Mouse (Mus musculus) neural tube, embryonic 13.5 days (tissue): ENCODE data around the gene Myo1h. TPM values are rescaled to one million over a fixed set of nuclear protein-coding genes. Genes with fewer than 3 reads are reported as not detected.

ENCODE experiments used
- ATAC-seq: fragments of 200-750 bp; cut with Nextera tagmentation; 2 replicates; pipeline ENCODE4 v1.8.0; 2017; ENCODE audit warnings: low read depth, mild to moderate bottlenecking, moderate TSS enrichment, moderate library complexity
- H3K27ac ChIP-seq: fragments of 300-500 bp; sonication (generic); replicated peaks from 2 replicates; pipeline ENCODE4 v1.5.1; 2015; ENCODE audit warnings: moderate library complexity, mild to moderate bottlenecking, inconsistent platforms
- H3K27me3 ChIP-seq: fragments of 300-500 bp; sonication (generic); 2 replicates; pipeline ENCODE4 v1.6.1; 2015; ENCODE audit warnings: mild to moderate bottlenecking, inconsistent platforms
- H3K36me3 ChIP-seq: fragments of 300-500 bp; sonication (generic); 2 replicates; pipeline ENCODE4 v1.6.1; 2015; ENCODE audit warnings: mild to moderate bottlenecking, inconsistent platforms
- H3K4me1 ChIP-seq: fragments of 300-500 bp; sonication (generic); replicated peaks from 2 replicates; pipeline ENCODE4 v1.6.1; 2015; ENCODE audit warnings: inconsistent platforms
- H3K4me2 ChIP-seq: fragments of 300-500 bp; sonication (generic); 2 replicates; pipeline ENCODE4 v1.6.1; 2015; ENCODE audit warnings: inconsistent platforms, mild to moderate bottlenecking, moderate library complexity
- H3K4me3 ChIP-seq: fragments of 300-500 bp; sonication (generic); 2 replicates; pipeline ENCODE4 v1.5.1; 2015; ENCODE audit warnings: mild to moderate bottlenecking, inconsistent platforms
- H3K9ac ChIP-seq: fragments of 300-500 bp; sonication (generic); 2 replicates; pipeline ENCODE4 v1.6.1; 2015; ENCODE audit warnings: moderate library complexity, mild to moderate bottlenecking, inconsistent platforms
- H3K9me3 ChIP-seq: fragments of 300-500 bp; sonication (generic); 2 replicates; pipeline ENCODE4 v1.6.1; 2016; ENCODE audit warnings: inconsistent platforms
- WGBS: fragments of 180-500 bp; shearing (Covaris S2); methylation state at CpG from one replicate; pipeline ENCODE4 v1.1.7; 2015; 5-methylcytosine and 5-hydroxymethylcytosine counted together
- polyA plus RNA-seq: library from polyadenylated mRNA; unstranded; fragments of >200 nt; fragmentation: Nextera tagmentation; extraction: Ambion mirVana; gene quantifications from 2 replicates; pipeline ENCODE4 v1.2.1, GENCODE M21; 2015

Myo1h gene
- polyA plus RNA-seq, 1 experiment from 2014 or later, result 0.38 TPM

DNA sequence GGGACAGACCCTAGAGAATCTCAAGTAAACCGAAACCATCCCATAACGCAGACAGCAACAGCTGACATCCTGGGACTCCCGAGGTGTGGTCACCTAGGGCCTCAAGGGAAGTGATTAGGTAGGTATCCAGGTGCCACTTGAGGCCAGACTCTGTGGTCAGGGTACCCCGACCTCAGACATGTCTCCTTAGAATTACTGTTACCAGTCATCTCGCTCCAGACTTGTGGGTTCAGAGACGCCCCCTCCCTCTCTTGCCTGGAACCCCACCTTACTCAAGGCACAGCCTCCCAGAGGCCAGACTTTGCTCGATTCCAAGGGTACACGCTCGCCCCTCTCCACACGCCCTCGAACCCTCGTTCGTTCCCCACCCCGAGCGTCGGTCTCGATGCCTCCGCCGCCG, 90.8 kb downstream of the Myo1h start:
- peak overlapping the region; percentile 91 for H3K9ac ChIP-seq
- H3K4me1 ChIP-seq, result peaks cover 66% of the 10 kb centered on the region

DNA sequence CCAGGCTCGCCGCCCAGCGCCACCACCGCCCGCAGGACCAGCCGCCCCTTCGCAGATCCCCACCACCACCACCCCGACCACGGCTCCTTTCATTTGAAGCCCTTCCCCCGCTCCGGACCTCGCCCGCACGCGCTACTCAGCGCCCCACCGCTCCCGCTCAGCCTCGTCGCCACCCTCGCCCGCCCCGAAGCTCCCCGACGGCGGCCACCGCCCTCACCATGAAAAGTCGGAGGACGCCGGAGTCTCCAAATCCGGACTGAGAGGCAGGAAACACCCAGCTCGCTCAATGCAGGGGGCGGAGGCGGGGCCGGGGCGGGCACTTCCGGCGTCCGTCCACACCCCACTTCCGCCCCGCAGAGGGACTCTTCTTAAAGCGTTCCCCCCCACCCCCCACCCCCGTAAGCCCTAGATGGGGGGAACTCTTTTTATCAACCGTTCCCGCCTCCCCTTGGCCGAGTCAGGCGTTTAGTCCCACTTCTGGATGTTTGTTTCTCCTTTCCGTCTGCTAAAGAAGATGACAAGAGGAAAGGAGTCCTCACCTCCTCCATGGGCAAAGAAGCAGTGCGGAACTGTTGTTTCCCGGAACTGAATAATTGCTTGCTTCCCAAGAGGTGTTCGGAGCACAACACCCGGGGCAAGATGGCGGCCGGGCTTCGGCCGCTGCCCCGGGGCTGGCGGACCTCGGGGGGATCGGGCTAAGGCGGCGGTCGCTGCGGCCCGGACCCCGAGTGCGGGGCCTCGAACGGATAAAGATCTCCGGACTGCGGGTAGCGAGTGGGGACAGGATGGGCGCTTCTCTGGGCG, 91.4 kb downstream of the Myo1h start, which contains the start of the genes Kctd10 and Ube3b:
Kctd10 (minus strand) TSS at position 300 of the 804 bp plus-strand sequence.
Ube3b (plus strand) TSS at position 399 of the 804 bp plus-strand sequence.
- WGBS, result under 1% methylated on average over 74 of the region's 74 CpGs
- Histone ChIP-seq H3K36me3 (peaks cover 19% of the 10 kb centered on the region), H3K4me1 (peaks cover 64% of the 10 kb centered on the region), H3K27me3 (no peaks in the 10 kb centered on the region), H3K9me3 (no peaks in the 10 kb centered on the region), H3K4me3 (peak within 1 kb of the TSS; percentile 71), H3K9ac (peak within 1 kb of the TSS; percentile 91), H3K27ac (peak within 1 kb of the TSS; percentile 89), H3K4me2 (peak within 1 kb of the TSS; percentile 91)
- ATAC-seq, result peak; percentile 95

More for the DNA sequence above, 90.8 kb downstream of the Myo1h start:
- peak overlapping the region; percentile 89 for H3K27ac ChIP-seq
- H3K4me3 ChIP-seq, result peak overlapping the region; percentile 71
- H3K4me2 ChIP-seq, result peak overlapping the region; percentile 91
- H3K9me3 ChIP-seq, result no peaks in the 10 kb centered on the region
- 1% methylated on average over 20 of the region's 20 CpGs for WGBS
- peaks cover 18% of the 10 kb centered on the region for H3K36me3 ChIP-seq
- no peaks in the 10 kb centered on the region for H3K27me3 ChIP-seq
- ATAC-seq, result peak; percentile 32; the same call in 1 of the 2 replicates

- Histone ChIP-seq H3K4me1 (peaks cover 59% of the 10 kb centered on the region), H3K4me2 (peak overlapping the region; percentile 91), H3K4me3 (peak overlapping the region; percentile 71), H3K9ac (peak overlapping the region; percentile 91), H3K27ac (peak overlapping the region; percentile 89), H3K27me3 (no peaks in the 10 kb centered on the region), H3K36me3 (peaks cover 19% of the 10 kb centered on the region), H3K9me3 (no peaks in the 10 kb centered on the region)
- peak; percentile 48 for ATAC-seq
- WGBS, result under 1% methylated on average over 18 of the region's 18 CpGs
Measured at GRCm38 (mm10) chr5:114381013-114381351, 92.0 kb downstream of the Myo1h start.

- H3K4me1 ChIP-seq, result peaks cover 36% of the 10 kb centered on the region
- no peak overlapping the region for H3K4me3 ChIP-seq
- H3K27me3 ChIP-seq, result no peaks in the 10 kb centered on the region
- no peak overlapping the region for H3K9ac ChIP-seq
- no peak overlapping the region for H3K27ac ChIP-seq
- no peaks in the 10 kb centered on the region for H3K9me3 ChIP-seq
- WGBS, result 74% methylated on average over 9 of the region's 9 CpGs
- peaks cover 40% of the 10 kb centered on the region for H3K36me3 ChIP-seq
- no peak overlapping the region for H3K4me2 ChIP-seq
- ATAC-seq, result no peak
Measured at GRCm38 (mm10) chr5:114383184-114383904, 94.4 kb downstream of the Myo1h start.

- Histone ChIP-seq H3K4me2 (no peak overlapping the region), H3K9me3 (no peaks in the 10 kb centered on the region), H3K27me3 (no peaks in the 10 kb centered on the region), H3K4me1 (peaks cover 25% of the 10 kb centered on the region), H3K27ac (no peak overlapping the region), H3K4me3 (no peak overlapping the region), H3K36me3 (peaks cover 52% of the 10 kb centered on the region), H3K9ac (no peak overlapping the region)
- WGBS, result 94% methylated on average over 8 of the region's 8 CpGs
- no peak for ATAC-seq
Measured at GRCm38 (mm10) chr5:114384448-114384847, 95.5 kb downstream of the Myo1h start.

DNA sequence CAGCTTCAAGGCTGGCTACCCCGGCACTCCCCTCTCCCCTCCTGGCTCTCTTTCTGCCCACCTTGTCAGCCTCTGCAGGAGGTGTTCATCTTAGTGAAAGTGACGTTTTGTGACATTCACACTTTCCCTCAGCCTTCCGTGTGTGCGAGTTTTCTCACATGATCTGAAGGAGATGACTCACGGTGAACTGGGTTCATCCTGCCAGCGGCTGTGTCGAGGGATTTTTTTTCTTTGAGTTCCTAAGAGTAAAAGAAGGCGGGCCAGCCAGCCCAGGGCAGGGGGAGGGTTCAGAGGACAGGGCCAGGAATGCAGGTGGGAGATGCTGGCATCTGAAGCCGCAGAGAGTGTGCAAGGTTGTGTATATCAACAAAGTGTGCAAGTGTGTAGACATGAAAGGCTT, 104.2 kb downstream of the Myo1h start:
- H3K36me3 ChIP-seq, result peaks cover 98% of the 10 kb centered on the region
- no peak overlapping the region for H3K27ac ChIP-seq
- no peaks in the 10 kb centered on the region for H3K9me3 ChIP-seq
- H3K27me3 ChIP-seq, result no peaks in the 10 kb centered on the region
- H3K9ac ChIP-seq, result no peak overlapping the region
- ATAC-seq, result no peak
- H3K4me2 ChIP-seq, result no peak overlapping the region
- no peaks in the 10 kb centered on the region for H3K4me1 ChIP-seq
- no peak overlapping the region for H3K4me3 ChIP-seq
- WGBS, result 89% methylated on average over 9 of the region's 9 CpGs

DNA sequence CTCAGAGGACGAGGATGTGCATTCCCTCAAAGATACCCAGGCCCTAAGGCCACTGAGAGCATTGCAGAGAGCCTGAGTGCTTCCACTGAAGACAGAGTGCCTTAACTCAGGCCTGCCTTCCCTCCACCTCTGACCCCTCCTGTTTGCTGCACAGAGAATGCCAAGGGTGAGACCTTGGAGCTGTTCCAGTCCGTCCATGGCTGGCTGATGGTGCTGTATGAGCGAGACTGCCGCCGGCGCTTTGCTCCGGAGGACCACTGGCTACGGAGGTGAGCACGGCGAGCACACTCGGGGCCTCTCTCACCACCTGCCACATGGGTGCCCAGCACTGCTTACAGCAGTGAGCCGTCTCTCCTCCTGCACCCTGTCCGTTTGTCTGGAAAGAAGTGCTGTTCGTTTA, 117.6 kb downstream of the Myo1h start:
- Histone ChIP-seq H3K9ac (no peak overlapping the region), H3K27ac (no peak overlapping the region), H3K4me3 (no peak overlapping the region), H3K27me3 (no peaks in the 10 kb centered on the region), H3K4me2 (no peak overlapping the region), H3K9me3 (no peaks in the 10 kb centered on the region), H3K36me3 (peaks cover 100% of the 10 kb centered on the region), H3K4me1 (no peaks in the 10 kb centered on the region)
- no peak for ATAC-seq
- WGBS, result 93% methylated on average over 14 of the region's 14 CpGs

GRCm38 (mm10) chr5:114407269-114407668, 118.3 kb downstream of the Myo1h start:
- Histone ChIP-seq H3K36me3 (peaks cover 100% of the 10 kb centered on the region), H3K9me3 (no peaks in the 10 kb centered on the region), H3K4me3 (no peak overlapping the region), H3K4me2 (no peak overlapping the region), H3K4me1 (no peaks in the 10 kb centered on the region), H3K27me3 (no peaks in the 10 kb centered on the region), H3K9ac (no peak overlapping the region), H3K27ac (no peak overlapping the region)
- WGBS, result 83% methylated on average over 10 of the region's 10 CpGs
- no peak for ATAC-seq

DNA sequence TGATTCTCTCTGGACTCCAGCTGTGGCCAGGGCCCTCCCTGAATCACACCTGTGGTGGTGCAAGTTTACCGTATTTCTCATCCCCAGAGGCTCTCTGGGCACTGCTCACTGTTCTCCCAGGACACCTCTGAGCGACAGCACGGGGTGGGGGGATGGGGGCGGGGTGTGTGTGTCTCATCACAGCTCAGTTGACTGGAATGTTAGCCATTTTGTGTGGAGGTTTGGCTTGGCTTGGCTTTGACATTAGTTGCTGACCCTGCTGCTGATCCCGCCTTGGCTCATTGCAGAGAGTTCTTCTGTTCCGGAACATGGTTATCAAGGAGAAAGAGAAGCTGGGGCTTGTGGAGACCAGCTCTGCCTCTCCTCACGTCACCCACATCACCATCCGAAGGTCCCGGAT, 118.8 kb downstream of the Myo1h start:
- no peak overlapping the region for H3K27ac ChIP-seq
- no peaks in the 10 kb centered on the region for H3K27me3 ChIP-seq
- no peak overlapping the region for H3K9ac ChIP-seq
- peaks cover 100% of the 10 kb centered on the region for H3K36me3 ChIP-seq
- H3K4me3 ChIP-seq, result no peak overlapping the region
- no peak overlapping the region for H3K4me2 ChIP-seq
- no peaks in the 10 kb centered on the region for H3K4me1 ChIP-seq
- 87% methylated on average over 9 of the region's 9 CpGs for WGBS
- ATAC-seq, result no peak
- no peaks in the 10 kb centered on the region for H3K9me3 ChIP-seq

GRCm38 (mm10) chr5:114408846-114409245, 119.9 kb downstream of the Myo1h start:
- 93% methylated on average over 11 of the region's 11 CpGs for WGBS
- H3K9me3 ChIP-seq, result no peaks in the 10 kb centered on the region
- H3K9ac ChIP-seq, result no peak overlapping the region

GRCm38 (mm10) chr5:114410429-114410828, 121.5 kb downstream of the Myo1h start:
- H3K4me2 ChIP-seq, result no peak overlapping the region
- WGBS, result 90% methylated on average over 13 of the region's 13 CpGs
- ATAC-seq, result no peak
- H3K36me3 ChIP-seq, result peaks cover 100% of the 10 kb centered on the region
- H3K9me3 ChIP-seq, result no peaks in the 10 kb centered on the region
- no peak overlapping the region for H3K4me3 ChIP-seq
- H3K27me3 ChIP-seq, result no peaks in the 10 kb centered on the region
- H3K4me1 ChIP-seq, result no peaks in the 10 kb centered on the region
- H3K27ac ChIP-seq, result no peak overlapping the region
- H3K9ac ChIP-seq, result no peak overlapping the region

More at GRCm38 (mm10) chr5:114408846-114409245, 119.9 kb downstream of the Myo1h start:
- no peak for ATAC-seq
- Histone ChIP-seq H3K36me3 (peaks cover 100% of the 10 kb centered on the region), H3K27me3 (no peaks in the 10 kb centered on the region), H3K27ac (no peak overlapping the region), H3K4me3 (no peak overlapping the region), H3K4me1 (no peaks in the 10 kb centered on the region), H3K4me2 (no peak overlapping the region)

- 80% methylated on average over 23 of the region's 23 CpGs for WGBS
- no peak overlapping the region for H3K4me3 ChIP-seq
- H3K9me3 ChIP-seq, result no peaks in the 10 kb centered on the region
- no peak overlapping the region for H3K27ac ChIP-seq
- H3K4me2 ChIP-seq, result no peak overlapping the region
- ATAC-seq, result no peak
- H3K27me3 ChIP-seq, result no peaks in the 10 kb centered on the region
- peaks cover 100% of the 10 kb centered on the region for H3K36me3 ChIP-seq
- no peak overlapping the region for H3K9ac ChIP-seq
- no peaks in the 10 kb centered on the region for H3K4me1 ChIP-seq
Measured at GRCm38 (mm10) chr5:114412361-114412998, 123.5 kb downstream of the Myo1h start.
